ENCODE assay signal across 16 mouse cellular contexts in the genomic region with DNA sequence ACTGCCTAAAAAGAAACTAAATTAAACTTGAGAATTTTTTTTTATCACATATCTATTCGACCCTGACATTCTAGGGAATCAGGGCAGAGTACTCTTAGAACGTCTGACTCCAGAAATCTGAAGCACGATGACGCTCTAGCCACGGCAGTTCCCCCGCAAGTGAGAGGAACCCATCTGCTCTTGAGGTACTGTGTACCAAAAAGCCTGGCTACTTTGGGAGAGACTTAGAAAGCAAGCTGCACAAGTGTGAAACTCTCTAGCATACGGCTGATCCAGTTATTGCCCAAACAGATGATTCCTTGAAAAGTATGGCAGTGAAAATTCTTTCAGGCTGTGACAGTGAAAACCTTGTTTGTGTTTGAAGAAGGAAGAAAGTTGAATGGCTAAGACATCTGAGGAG. TPM values are rescaled to one million over a fixed set of nuclear protein-coding genes. Genes with fewer than 3 reads are reported as not detected.
DNase-seq lines count a peak whose midpoint lies in the region; ATAC-seq and TF ChIP-seq lines count a peak whose summit lies in the region.
"Had no signal": no experiment of that assay in that cellular context is flagged by ENCODE, and none has a peak within 500 bp of the region (broad histone marks: within the 10 kb centered on the region; RNA-seq: fewer than 3 reads in every experiment).

No protein-coding gene starts in this region.

- ATAC-seq in kidney, embryonic 14.5 days (ENCODE audit: low FRiP score, low TSS enrichment): no peak
- ATAC-seq in hindbrain, embryonic 11.5 days (ENCODE audit: low FRiP score): no peak

- no peaks in the 10 kb centered on the region for H3K4me1 ChIP-seq in kidney, embryonic 14.5 days (ENCODE audit: control insufficient read depth, insufficient read depth, low read length)
- no peaks in the 10 kb centered on the region for H3K4me1 ChIP-seq in hindbrain, embryonic 11.5 days (replicated peaks; ENCODE audit: control insufficient read depth, insufficient read depth, low read length)
- H3K4me1 ChIP-seq: heart, embryonic 15.5 days; kidney, embryonic 15.5 days; liver, embryonic 15.5 days had no signal

- H3K36me3 ChIP-seq in kidney, embryonic 14.5 days (ENCODE audit: control insufficient read depth, insufficient read depth, low read length): peaks cover 8% of the 10 kb centered on the region; the same call in 1 of the 2 replicates
- no peaks in the 10 kb centered on the region for H3K36me3 ChIP-seq in hindbrain, embryonic 11.5 days (ENCODE audit: control insufficient read depth, insufficient read depth, low read length)
- H3K36me3 ChIP-seq: liver, embryonic 15.5 days had no signal

- peak; percentile 30 for DNase-seq in adrenal gland, adult 2 months
- no peak for DNase-seq in adrenal gland, adult 8-10 months
- DNase-seq in adrenal gland, postnatal 36 days: peak; percentile 29 to 30
- peak; percentile 18 to 63 for DNase-seq in layer of hippocampus, adult 2 months (ENCODE audit: low spot score in 2 of 2)
- peak; percentile 44 to 94 for DNase-seq in left cerebral cortex, postnatal 25 days (ENCODE audit: low spot score in 2 of 2)
- no peak for DNase-seq in hindbrain, embryonic 11.5 days (ENCODE audit: low spot score)
- no peak for DNase-seq in spleen, postnatal 36 days (ENCODE audit: low spot score in 2 of 2)
- DNase-seq: cerebellum, postnatal 14 days; heart, adult 18-20 months; lung, postnatal 10 days; thymus, adult 2 months had no signal

- no peaks in the 10 kb centered on the region for H3K27me3 ChIP-seq in kidney, embryonic 14.5 days (ENCODE audit: control insufficient read depth, insufficient read depth, low read length)
- no peaks in the 10 kb centered on the region for H3K27me3 ChIP-seq in hindbrain, embryonic 11.5 days (ENCODE audit: control insufficient read depth, insufficient read depth, low read length)
- H3K27me3 ChIP-seq: heart, embryonic 15.5 days; kidney, embryonic 15.5 days; liver, embryonic 15.5 days; neural tube, embryonic 12.5 days had no signal

- H3K4me2 ChIP-seq in kidney, embryonic 14.5 days (replicated peaks; ENCODE audit: low read depth, low read length): no peak overlapping the region
- H3K4me2 ChIP-seq in hindbrain, embryonic 11.5 days (replicated peaks; ENCODE audit: low read depth, low read length): no peak overlapping the region
- H3K4me2 ChIP-seq: heart, embryonic 15.5 days; kidney, embryonic 15.5 days; liver, embryonic 15.5 days; neural tube, embryonic 12.5 days had no signal

- no peak overlapping the region for H3K9ac ChIP-seq in kidney, embryonic 14.5 days (ENCODE audit: low read depth, low read length)
- H3K9ac ChIP-seq in hindbrain, embryonic 11.5 days (ENCODE audit: low read depth, low read length): no peak overlapping the region
- H3K9ac ChIP-seq: heart, embryonic 15.5 days; kidney, embryonic 15.5 days; liver, embryonic 15.5 days; neural tube, embryonic 12.5 days had no signal

- H3K4me3 ChIP-seq in layer of hippocampus, adult 2 months: no peak overlapping the region
- no peak overlapping the region for H3K4me3 ChIP-seq in kidney, embryonic 14.5 days (ENCODE audit: low read length)
- no peak overlapping the region for H3K4me3 ChIP-seq in hindbrain, embryonic 11.5 days (ENCODE audit: low read depth, low read length)
- H3K4me3 ChIP-seq: heart, embryonic 15.5 days; kidney, embryonic 15.5 days; liver, embryonic 15.5 days; neural tube, embryonic 12.5 days had no signal

- no peak for TF ChIP-seq CTCF in layer of hippocampus, adult 2 months (conservative IDR thresholded peaks at IDR 0.05)

- no peaks in the 10 kb centered on the region for H3K9me3 ChIP-seq in kidney, embryonic 14.5 days (ENCODE audit: control insufficient read depth, low read length)
- no peaks in the 10 kb centered on the region for H3K9me3 ChIP-seq in hindbrain, embryonic 11.5 days (ENCODE audit: control insufficient read depth, low read length)
- H3K9me3 ChIP-seq: heart, embryonic 15.5 days; kidney, embryonic 15.5 days; liver, embryonic 15.5 days; neural tube, embryonic 12.5 days had no signal

- WGBS in kidney, embryonic 14.5 days: 87% methylated on average over 7 of the region's 7 CpGs
- 96% methylated on average over 7 of the region's 7 CpGs for WGBS in hindbrain, embryonic 11.5 days

- intact Hi-C loops in left cerebral cortex, postnatal 25 days (cut with DNase I): no loop called here

- no peak overlapping the region for H3K27ac ChIP-seq in layer of hippocampus, adult 2 months
- H3K27ac ChIP-seq in kidney, embryonic 14.5 days (ENCODE audit: low read depth, low read length): no peak overlapping the region
- H3K27ac ChIP-seq in hindbrain, embryonic 11.5 days (ENCODE audit: low read depth, low read length): no peak overlapping the region
- H3K27ac ChIP-seq: heart, embryonic 15.5 days; kidney, embryonic 15.5 days; liver, embryonic 15.5 days; neural tube, embryonic 12.5 days had no signal

RNA-seq across cellular contexts. Expression of gene Armh3, which starts 41.6 kb away (rescaled TPM):
- 10 to 100 TPM; 15.5 to 17.3 TPM for total RNA-seq in adrenal gland, adult 2 months (2021)
- 6.1 and 8.5 TPM in 2 replicates for polyA plus RNA-seq in adrenal gland, adult 2 months (2012; rRNA removed)
- 10 to 100 TPM; 19.0 to 27.7 (median 20.8) TPM for total RNA-seq in adrenal gland, adult 8-10 months (2022)
- total RNA-seq in adrenal gland, postnatal 36 days (2021): 10 to 100 TPM; 12.9 to 17.9 TPM
- 10 to 100 TPM; 19.0 to 20.6 TPM for total RNA-seq in layer of hippocampus, adult 2 months (2021)
- 10 to 100 TPM; 19.7 to 19.8 TPM for total RNA-seq in left cerebral cortex, postnatal 25 days (2021)
- polyA plus RNA-seq in kidney, embryonic 14.5 days (2014; fragmentation: Nextera tagmentation; extraction: Ambion mirVana): 9.0 and 17.0 TPM in 2 replicates
- polyA plus RNA-seq in hindbrain, embryonic 11.5 days (2014; fragmentation: Nextera tagmentation; extraction: Ambion mirVana): 13.7 and 15.3 TPM in 2 replicates

RNA-seq across cellular contexts. Expression of gene Hps6, which starts 46.6 kb away (rescaled TPM):
- 10 to 100 TPM; 11.2 to 15.4 TPM for total RNA-seq in adrenal gland, adult 2 months (2021)
- 16.7 and 19.7 TPM in 2 replicates for polyA plus RNA-seq in adrenal gland, adult 2 months (2012; rRNA removed)
- total RNA-seq in adrenal gland, adult 8-10 months (2022): 10 to 100 TPM; 13.0 to 25.3 (median 19.9) TPM
- 10 to 100 TPM; 13.8 to 19.7 TPM for total RNA-seq in adrenal gland, postnatal 36 days (2021)
- 1 to 10 TPM; 6.3 to 8.2 TPM for total RNA-seq in layer of hippocampus, adult 2 months (2021)
- 1 to 10 TPM; 5.7 TPM for total RNA-seq in left cerebral cortex, postnatal 25 days (2021)
- 2.8 and 4.2 TPM in 2 replicates for polyA plus RNA-seq in kidney, embryonic 14.5 days (2014; fragmentation: Nextera tagmentation; extraction: Ambion mirVana)
- 1.0 and 1.9 TPM in 2 replicates for polyA plus RNA-seq in hindbrain, embryonic 11.5 days (2014; fragmentation: Nextera tagmentation; extraction: Ambion mirVana)

Comparison
In these comparisons a context has a peak if more than half of its experiments do, and no peak if none do; other contexts are left out.
1. DNase-seq: peak in adrenal gland, adult 2 months (single experiment), adrenal gland, postnatal 36 days (2 of 2), layer of hippocampus, adult 2 months (2 of 2) and left cerebral cortex, postnatal 25 days (2 of 2); none in adrenal gland, adult 8-10 months (single experiment), hindbrain, embryonic 11.5 days (single experiment) and spleen, postnatal 36 days (0 of 2).